Mouse (Mus musculus): ENCODE results near the gene Ap2a2. TPM values are rescaled to one million over a fixed set of nuclear protein-coding genes. Genes with fewer than 3 reads are reported as not detected.

Gene Ap2a2
- total RNA-seq (2021) = 100 to 1,000 TPM; 230 to 231 TPM
- long read RNA-seq, experiment 1, full-length matches to known transcripts = 220 of 387 reads
- long read RNA-seq, experiment 1, partial matches to known transcripts = 38 of 387 reads
- long read RNA-seq, experiment 1, other reads (novel, unspliced or antisense) = 129 of 387 reads
- long read RNA-seq, experiment 2, full-length matches to known transcripts = 165 of 314 reads
- long read RNA-seq, experiment 2, partial matches to known transcripts = 57 of 314 reads
- long read RNA-seq, experiment 2, other reads (novel, unspliced or antisense) = 92 of 314 reads

DNA sequence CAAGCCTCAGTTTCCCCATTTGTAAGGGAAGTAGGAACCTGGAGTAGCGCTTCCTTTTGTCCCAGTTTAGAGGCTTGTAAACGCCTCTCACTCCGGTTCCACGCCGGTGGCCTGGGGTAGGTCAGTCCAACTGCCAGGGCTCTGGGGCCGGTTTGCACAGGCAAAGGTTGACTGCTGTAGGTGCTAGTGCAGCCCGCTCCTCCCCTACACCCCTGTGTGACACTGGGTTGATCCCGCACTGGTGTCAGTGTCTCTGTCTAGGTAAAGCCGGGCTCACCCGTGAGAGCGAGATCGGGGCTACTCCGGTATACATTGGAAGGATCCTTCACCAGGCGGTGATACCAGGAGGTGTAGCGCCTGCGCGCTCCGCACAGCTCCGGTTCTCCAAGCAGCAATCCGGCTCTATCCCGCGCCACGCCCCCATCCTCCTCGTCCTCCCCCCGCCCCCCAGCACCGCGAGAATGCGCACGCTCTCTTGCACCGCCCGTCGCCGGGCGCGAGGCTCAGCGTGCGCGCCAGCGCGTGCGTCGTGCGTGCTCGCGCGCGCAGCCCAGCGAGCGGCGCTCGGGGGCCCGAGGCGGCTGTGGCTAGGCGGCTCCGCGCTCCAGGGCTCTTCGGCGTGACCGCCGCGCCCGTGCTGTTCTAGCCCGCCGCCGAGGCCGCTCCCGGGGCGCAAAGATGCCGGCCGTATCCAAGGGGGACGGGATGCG lies at the start of gene Ap2a2:
Gene Ap2a2, plus strand, starts transcription at position 492 of the 710 bp plus-strand sequence.
- intact Hi-C loops (cut with DNase I) = loop anchor here (1.0 kb wide), 1 partner anchor 46 kb away; no protein-coding TSS in a partner anchor
- peak; percentile 90 to 94 for DNase-seq (ENCODE audit: low spot score in 2 of 2)

DNA sequence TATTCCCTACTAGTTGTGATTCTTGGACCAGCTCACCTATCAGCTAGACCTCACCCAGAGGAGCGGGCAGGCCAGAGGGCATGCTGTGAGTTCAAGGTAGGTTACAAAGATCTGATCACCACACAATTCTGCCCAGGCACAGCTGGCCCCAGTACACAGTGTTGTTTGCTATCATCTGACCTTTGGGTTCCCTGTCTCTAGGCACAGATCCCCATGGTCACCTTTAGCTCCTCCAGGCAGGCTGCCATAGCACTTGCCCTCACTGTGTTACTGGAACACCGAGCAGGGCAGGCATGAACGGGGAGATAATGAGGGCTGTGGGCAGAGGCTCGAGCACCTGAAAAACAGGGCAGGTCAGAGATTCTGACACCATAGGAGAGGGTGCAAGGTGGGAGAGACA lies 44.3 kb upstream of the Ap2a2 start:
- no peak for DNase-seq (ENCODE audit: low spot score in 2 of 2)
- intact Hi-C loops (cut with DNase I) = no loop called here

DNA sequence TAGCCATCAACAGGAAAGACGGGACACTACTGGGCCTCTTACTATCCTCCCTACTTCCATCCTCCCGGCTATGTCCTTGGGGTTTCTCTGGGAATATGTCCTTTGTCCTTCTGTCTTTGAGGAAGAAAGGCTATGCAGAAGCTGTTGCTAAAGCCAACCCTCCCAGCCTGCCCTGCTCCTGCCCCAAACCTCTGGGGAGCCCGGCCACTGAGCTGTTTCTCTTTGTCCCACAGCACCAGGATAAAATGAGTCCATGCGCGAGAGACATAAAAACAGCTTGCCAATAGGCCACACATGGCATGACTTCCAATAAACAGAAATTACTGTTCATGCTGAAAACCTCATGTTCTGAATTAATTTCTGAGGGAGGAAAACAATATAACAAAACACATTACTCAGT lies 43.7 kb upstream of the Ap2a2 start:
- DNase-seq (ENCODE audit: low spot score in 2 of 2) = no peak
- intact Hi-C loops (cut with DNase I) = no loop called here

DNA sequence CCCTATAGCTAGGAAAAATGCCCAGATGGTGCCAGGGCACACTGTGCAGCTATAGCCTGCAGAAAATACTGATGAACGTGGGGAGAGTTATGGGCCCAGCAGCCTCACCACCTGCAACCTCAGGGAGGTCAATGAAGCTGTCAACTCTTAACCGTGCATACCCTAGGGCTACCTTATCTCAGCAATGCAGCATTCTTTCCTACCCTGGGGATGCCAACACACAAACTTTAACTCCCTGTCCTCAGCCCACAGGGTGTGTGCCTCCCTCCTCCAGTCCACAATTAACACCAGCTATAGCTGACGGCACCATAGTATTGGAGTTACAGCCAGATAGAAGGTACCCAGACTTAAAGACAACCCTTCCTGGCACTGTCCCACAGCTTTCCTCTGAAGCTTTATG lies 43.0 kb upstream of the Ap2a2 start:
- intact Hi-C loops (cut with DNase I) = no loop called here
- DNase-seq (ENCODE audit: low spot score in 2 of 2) = no peak

DNA sequence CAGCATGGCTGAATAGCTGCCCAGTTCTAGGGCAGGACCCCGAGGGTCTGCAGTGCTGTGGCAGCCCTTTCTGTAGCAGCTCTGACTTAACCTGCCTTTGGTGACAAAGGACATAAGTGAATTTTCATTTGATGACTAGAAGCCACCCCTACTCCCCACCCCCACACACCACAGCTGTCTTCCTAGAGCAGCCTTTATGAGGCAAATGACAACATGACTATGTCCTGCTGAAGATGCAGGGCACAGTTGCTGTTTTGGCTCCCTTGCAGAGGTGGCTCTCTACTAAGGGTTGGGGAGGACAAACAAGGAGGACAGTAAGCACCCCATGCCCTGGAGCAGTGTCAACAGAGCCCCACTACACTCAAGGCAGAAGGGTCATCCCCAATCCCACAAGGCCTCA lies 42.2 kb upstream of the Ap2a2 start:
- intact Hi-C loops (cut with DNase I) = no loop called here
- no peak for DNase-seq (ENCODE audit: low spot score in 2 of 2)

DNA sequence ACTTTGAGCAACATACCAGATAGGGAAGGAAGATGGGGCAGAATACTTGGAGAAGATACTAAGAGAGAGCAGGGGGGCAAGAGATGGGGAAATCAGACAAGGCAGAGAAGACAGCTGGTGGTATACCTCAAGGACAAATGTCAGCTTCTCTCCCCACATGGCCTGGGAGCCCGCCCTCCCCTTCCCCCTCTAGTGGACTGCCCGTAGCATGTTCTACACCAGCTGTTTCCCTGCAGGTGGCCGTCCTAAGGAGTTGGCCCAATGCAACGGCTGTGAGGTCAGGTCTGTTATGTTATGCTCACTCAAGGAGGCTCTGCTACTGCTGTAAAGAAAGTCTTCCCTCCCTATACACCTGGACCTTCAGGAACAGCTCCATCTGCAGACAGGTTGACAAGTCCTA lies 39.0 kb upstream of the Ap2a2 start:
- intact Hi-C loops (cut with DNase I) = no loop called here
- no peak for DNase-seq (ENCODE audit: low spot score in 2 of 2)

DNA sequence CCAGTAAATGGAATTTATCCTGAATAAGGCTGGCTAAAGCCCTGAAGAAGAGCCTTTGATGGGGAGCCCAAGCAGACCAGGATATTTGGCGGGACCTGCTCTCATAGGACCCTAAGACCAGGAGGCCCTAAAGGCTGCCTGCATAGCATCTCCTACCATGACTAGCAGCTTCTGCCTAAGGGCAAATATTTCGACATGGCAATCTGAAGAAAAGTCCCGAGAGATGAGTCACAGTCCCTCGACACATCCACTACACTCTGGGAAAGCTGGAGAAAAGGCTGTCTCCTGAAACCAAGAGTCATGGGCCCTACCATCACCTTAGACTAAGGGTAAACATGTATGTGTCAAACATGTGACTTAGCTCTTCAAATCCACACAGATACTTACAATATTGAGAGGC lies 37.7 kb upstream of the Ap2a2 start:
- intact Hi-C loops (cut with DNase I) = loop anchor here (2.0 kb wide), 2 partner anchors 43 to 115 kb away; no protein-coding TSS in a partner anchor
- DNase-seq (ENCODE audit: low spot score in 2 of 2) = no peak

DNA sequence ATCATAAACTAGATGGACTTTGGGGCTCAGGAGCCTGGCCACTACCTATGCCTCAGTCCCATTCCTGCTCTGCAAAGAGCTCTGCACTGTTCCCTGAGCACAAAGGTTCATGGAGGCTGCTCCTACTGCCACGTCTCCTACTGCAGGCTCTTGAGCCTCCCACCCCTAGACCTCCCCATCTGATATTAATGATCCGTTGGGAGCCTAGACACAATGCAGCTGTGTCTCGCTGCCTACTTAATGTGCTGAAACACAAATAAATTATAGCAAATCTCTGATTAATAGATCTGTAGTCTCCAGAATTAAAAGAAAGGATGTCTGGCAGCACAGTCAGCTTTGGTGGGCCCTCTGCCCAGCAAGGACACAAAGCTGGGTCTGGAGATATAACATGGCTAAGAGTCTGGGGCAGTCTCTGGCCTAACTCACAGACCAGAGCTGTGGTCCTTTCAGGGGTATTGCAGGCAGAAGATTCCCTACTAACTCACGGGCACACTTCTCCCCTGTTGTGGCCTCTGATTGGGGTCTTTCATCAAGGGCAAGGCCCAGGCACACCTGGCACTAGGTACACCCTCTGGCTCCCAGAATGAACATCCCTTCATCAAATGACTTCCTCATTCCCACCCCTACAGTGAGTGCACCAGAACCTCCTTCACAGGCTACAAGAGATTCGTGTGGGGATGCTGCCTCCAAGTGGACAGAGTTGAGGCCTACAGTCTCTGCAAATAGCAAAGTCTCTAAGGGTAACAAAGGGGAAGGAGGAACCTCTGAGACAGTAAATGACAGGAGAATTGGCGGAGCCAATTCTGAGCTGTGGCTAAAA lies 37.0 kb upstream of the Ap2a2 start:
- DNase-seq (ENCODE audit: low spot score in 2 of 2) = peak; percentile 84 to 90
- intact Hi-C loops (cut with DNase I) = loop anchor here (2.0 kb wide), 2 partner anchors 44 to 116 kb away; no protein-coding TSS in a partner anchor

DNA sequence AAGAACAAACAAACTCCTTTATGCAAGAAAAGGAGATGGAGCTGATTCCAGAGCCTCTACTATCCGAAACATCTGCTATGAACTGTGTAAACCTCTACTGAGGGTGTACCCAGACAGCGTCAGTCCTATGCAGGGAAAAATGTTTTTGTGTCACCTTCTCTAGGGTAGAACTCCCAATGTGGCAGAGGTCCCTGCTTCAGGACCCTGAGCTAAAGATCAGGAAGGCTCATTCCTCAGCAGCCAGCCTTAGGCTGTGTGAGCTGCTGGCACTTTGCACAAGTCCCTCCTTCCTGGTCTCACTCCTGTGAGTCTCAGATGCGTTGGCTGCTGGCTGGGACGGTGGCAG lies 36.4 kb upstream of the Ap2a2 start:
- intact Hi-C loops (cut with DNase I) = loop anchor here (2.0 kb wide), 2 partner anchors 45 to 117 kb away; no protein-coding TSS in a partner anchor
- no peak for DNase-seq (ENCODE audit: low spot score in 2 of 2)

DNA sequence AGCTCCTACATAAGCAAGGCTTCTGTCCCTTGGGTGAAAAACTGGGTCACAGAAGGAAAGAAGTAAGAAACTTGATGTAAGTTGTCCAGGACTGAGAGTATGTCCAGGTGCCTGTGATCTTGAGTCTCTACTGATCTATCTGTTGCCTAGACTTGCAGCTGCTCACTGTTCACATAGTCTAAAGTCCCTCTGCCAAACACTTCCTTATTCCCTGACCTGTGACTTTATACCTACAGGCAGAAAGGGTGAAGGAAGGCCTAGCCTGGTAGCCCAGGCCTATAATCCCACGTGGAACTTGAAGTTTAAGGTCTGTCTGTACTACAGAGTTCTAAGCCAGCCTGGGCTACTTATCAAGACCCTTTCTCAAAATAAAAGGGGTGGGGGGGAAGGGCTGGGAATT lies 26.4 kb upstream of the Ap2a2 start:
- intact Hi-C loops (cut with DNase I) = no loop called here
- DNase-seq (ENCODE audit: low spot score in 2 of 2) = no peak

DNA sequence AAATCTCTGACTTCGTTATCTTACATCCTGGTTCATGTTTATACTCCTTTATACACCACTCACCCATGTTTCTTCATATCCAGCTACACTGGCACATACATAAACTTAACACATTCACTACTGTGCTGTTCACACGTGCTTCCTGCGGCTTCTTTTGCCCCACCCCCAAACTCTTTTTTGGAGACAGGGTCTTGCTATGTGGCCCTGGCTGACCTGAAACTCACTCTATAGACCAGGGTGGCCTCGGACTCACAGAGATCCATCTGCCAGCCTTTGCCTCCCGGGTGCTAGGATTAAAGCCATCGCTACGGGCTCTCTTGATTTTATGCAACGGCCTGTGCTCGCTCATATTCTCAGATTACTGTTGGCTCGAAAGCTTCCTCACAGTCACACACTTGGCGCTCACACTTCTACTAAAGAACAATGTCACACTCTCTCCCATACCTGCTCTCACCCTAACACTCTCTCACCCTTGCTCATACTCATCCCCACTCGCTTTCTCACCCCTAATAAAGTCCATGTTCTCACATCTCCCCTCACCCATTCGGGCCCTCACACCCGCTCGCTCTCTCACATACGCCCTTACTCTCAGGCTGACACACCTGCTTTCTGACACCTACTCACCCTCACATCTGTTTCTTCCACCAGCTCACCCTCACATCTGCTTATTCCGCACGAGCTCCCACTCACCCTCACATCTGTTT lies 23.0 kb upstream of the Ap2a2 start:
- intact Hi-C loops (cut with DNase I) = no loop called here
- DNase-seq (ENCODE audit: low spot score in 2 of 2) = no peak

DNA sequence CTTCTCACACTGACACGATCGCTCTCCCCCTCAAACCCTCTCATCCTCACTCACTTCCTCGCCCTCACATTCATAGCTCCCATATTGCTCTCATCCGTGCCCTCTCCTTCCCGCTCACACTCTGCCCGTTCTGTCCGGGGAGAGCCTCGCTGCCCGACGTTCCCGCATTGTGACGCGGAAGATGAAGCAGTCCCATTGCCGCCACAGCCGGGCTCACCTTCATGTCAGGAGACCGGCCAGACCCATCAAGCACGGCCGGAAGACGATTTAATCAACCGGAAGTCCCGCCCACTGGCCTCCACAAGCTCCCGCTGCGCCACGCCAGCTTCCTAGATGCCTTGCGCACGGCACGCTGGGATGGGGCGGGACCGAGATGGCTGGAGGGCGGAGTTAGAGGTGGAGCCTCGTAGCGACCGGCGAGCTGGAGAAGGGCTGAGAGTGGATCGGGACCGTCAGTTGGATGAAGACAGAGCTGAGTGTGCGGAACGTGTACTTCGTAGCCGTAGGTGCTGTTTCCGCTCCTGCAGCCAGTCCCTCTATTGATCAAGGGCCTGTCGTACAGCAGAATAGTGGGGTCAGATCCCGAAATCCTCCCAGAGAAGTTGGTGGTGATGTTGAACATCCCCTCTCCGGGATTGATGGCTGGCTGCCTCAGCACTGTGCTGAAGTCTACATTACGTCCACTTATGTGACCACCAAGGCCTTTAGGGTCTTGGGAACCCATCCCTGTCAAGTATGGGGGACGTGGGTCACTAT lies 22.2 kb upstream of the Ap2a2 start, which contains the start of gene Chid1:
Gene Chid1, minus strand, starts transcription at position 302 of the 756 bp plus-strand sequence.
- DNase-seq (ENCODE audit: low spot score in 2 of 2) = peak; percentile 97
- intact Hi-C loops (cut with DNase I) = no loop called here

DNA sequence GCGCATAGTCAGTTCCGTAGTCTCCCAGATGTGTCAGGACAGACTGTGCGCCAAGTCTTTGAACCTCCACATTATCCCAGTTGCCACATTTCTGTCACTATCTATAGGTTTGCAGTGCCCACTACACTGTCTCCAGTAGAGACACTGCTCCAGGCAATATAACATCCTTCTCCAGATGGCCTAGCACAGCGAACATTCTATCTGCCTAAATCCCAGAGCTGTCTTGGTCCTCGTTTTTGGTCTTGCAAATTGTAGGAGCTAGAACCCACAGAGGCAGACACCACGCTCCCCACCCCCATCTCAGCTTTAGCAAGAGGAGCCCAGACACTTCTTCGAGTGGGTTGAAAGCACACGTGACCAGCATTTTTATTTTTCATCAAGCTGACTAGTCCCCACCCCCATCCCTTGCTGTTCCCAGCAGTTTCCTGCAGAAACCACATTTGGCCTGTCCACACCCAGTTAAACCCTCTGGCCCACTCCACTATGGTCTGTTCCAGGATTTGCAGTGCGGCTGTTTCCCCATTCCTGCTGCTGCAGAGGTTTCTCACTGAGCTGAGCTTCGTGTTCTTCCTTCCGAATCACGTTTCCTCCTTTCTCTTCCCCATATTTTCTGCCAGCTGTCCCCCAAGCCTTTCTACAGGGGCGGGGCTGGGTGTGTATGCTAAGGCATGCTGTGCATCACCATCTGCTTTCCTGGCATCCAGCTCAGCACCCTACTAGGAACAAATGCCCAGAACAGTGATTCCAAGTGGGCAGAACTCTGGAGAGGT lies 21.5 kb upstream of the Ap2a2 start:
- DNase-seq (ENCODE audit: low spot score in 2 of 2) = peak; percentile 72 to 89
- intact Hi-C loops (cut with DNase I) = no loop called here

DNA sequence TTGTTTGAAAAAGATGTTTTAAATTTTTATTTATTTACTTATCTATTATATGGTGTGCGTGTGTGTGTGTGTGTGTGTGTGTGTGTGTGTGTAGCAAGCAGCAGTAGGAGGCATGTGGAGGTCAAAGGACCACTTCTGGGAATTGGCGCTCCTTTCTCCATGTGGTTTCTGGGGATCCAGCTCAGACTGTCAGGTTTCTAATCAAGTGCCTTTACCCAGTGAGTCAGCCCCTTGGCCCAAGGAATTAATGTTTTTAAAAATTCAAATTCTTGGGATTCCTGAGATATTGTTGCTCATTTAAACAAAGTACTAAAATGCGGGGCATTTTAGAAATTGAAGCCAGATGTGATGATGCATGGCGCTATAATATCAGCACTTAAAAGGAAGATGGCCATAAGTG lies 20.3 kb upstream of the Ap2a2 start:
- intact Hi-C loops (cut with DNase I) = no loop called here

DNA sequence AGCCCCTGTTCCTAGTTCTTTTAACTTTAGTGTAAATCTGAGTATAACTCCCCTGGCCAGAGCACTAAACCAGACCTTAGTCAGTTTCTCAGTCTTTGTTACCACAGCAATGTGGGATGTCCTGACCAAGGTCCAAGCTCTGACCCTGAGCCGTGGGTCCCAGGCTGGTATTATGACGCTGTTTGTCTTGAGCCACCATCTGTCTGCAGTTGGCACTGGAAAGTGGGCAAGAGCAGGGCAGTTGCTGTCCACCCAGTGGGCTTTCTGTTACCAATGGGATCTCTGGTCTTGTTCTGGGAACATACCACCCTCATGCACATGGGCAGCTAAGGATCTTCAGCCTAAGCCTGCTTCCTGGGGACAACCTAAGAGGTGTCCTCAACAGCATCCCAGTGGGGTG lies 19.4 kb upstream of the Ap2a2 start:
- DNase-seq (ENCODE audit: low spot score in 2 of 2) = no peak
- intact Hi-C loops (cut with DNase I) = no loop called here

More for the DNA sequence above, 20.3 kb upstream of the Ap2a2 start:
- DNase-seq (ENCODE audit: low spot score in 2 of 2) = no peak

DNA sequence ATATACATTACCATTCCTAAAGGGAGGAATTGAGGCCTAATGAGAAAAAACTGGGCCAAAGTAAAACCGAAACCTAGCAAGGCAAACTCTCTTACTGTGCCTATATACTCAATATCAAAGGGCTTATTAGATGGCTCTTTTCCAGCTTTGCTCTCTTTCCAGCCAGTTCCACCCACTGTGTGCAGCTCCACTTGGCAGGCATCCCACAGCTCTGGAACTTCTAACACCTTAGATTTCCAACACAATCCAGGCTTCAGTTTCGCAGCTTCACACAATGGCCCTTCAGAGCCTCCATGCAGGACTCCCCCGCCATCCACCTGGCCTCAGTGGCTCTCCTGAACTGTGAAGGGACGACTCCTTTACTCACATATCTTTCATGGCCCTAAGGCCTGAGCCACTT lies 17.3 kb upstream of the Ap2a2 start:
- intact Hi-C loops (cut with DNase I) = no loop called here
- no peak for DNase-seq (ENCODE audit: low spot score in 2 of 2)

DNA sequence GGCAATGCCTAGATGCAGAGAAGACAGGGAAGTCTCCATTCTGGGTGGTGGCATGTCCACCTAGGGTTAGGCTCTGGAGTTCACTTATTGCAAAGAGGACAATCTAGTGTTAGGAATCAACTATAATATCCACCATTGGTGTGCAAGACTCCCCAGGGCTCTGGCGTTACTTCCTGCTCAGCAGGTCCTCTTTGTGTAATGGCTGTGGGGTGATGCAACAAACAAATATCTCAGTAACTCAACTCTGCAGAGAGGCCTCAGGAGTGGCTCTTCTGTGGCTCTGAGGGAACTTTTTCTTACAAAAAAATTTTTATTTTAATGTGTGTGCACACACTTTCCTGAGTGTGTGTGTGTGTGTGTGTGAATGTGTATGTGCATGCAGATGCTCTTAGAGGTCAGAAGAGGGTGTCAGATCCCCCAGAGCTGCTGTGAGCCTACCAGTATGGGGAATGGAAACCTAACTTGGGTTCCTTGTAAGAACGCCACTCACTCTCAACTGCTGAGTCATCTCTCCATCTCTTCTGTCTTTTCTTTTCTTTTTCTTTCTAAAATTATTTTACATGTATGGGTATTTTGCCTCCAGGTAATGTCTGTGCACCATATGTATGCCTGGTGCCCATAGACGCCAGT lies 12.4 kb upstream of the Ap2a2 start:
- intact Hi-C loops (cut with DNase I) = no loop called here

DNA sequence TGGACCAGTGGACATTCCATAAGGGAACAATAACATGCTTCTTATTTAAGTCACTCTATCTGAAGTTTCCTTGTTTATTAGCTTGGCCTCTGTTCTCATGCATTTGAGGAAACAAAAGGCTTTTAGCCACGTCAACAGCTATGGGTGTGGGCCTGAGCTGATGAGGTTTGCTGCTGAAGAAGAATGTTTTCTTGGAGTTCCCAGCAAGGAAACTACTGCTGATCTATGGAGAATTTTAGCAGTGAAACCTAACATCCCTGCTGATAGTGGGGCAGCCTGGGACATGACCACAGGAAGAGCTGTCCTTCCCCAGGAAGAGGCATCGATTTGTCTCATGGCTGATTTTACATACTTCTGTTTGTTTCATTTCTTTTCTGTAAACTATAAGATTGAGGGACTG lies 11.5 kb upstream of the Ap2a2 start:
- intact Hi-C loops (cut with DNase I) = no loop called here
- no peak for DNase-seq (ENCODE audit: low spot score in 2 of 2)

More for the DNA sequence above, 12.4 kb upstream of the Ap2a2 start:
- DNase-seq (ENCODE audit: low spot score in 2 of 2) = no peak

Measured in left cerebral cortex, postnatal 14 days (tissue).